Mouse (Mus musculus): ENCODE data around the gene Anxa9.

DNA sequence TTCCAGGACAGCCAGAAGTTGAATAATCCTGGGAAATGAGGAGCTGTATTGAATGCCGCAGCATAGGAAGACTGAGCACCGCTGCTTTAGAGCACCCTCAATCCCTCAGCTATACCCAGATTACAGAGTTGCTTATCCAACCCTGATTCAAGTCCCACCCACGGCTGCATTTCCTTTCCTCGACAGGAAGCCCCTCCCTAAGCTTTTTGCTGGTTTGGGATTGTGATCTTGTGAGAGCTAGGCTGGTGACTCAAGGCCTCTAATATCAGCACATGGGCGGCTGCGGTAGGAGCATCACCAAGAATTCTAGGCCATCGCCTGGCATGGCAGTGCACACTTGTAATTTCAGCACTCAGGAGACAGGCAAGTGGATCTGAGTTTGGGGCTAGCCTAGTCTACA lies 20.5 kb downstream of the Anxa9 start:
- TF ChIP-seq CTCF (IDR thresholded peaks at IDR 0.05; ENCODE audit: control insufficient read depth, insufficient read depth, insufficient replicate concordance, low read depth, low read length): no peak
- TF ChIP-seq POLR2A (IDR thresholded peaks at IDR 0.05; ENCODE audit: control insufficient read depth, low read depth, low read length): no peak

All from testis, adult 2 months (tissue).